Mouse (Mus musculus): ENCODE data around the gene Btbd35f17. TPM values are rescaled to one million over a fixed set of nuclear protein-coding genes. Genes with fewer than 3 reads are reported as not detected.

Gene Btbd35f17
- polyA plus RNA-seq (2021; fragmentation: Nextera tagmentation): not detected in 2 replicates
- long read RNA-seq, experiment 1: 0 reads
- long read RNA-seq, experiment 2: 0 reads

GRCm38 (mm10) chrX:4370336-4370735 lies at the start of gene Btbd35f17:
Gene Btbd35f17, plus strand, starts transcription at chrX:4370636.

Other genes with a start within 250 kb of the Btbd35f17 start
- gene Btbd35f28, start 174.1 kb upstream of the Btbd35f17 start, polyA plus RNA-seq (2021; fragmentation: Nextera tagmentation): not detected in 2 replicates
- not detected in 2 replicates for gene Btbd35f20, start 79.4 kb upstream of the Btbd35f17 start, polyA plus RNA-seq (2021; fragmentation: Nextera tagmentation)

Data from left cerebral cortex, adult 6 months (tissue).